Mouse (Mus musculus) liver, adult 2 months (tissue): ENCODE data around the gene Pygo1. TPM values are rescaled to one million over a fixed set of nuclear protein-coding genes. Genes with fewer than 3 reads are reported as not detected.

Experiments used
- DNase-seq: peaks from one replicate; pipeline ENCODE4 v3.0.0-alpha.2; 2011; ENCODE audit warnings: low read depth, low spot score; ENCODE audit errors: extremely low read depth
- H3K27ac ChIP-seq: fragments of 200-500 bp; replicated peaks from 2 replicates; pipeline ENCODE4 v1.5.1; 2012; ENCODE audit warnings: low read depth, mild to moderate bottlenecking, control low read depth, inconsistent platforms, low read length; ENCODE audit not compliant: insufficient read depth
- H3K27me3 ChIP-seq: fragments of 200-500 bp; 2 replicates; pipeline ENCODE4 v1.6.1; 2012; ENCODE audit warnings: mild to moderate bottlenecking, moderate library complexity, low read length, inconsistent platforms; ENCODE audit not compliant: control insufficient read depth, insufficient read depth
- H3K36me3 ChIP-seq: fragments of 200-500 bp; 2 replicates; pipeline ENCODE4 v1.6.1; 2012; ENCODE audit warnings: low read length, inconsistent platforms; ENCODE audit not compliant: control insufficient read depth, insufficient read depth
- H3K4me1 ChIP-seq: fragments of 200-500 bp; 2 replicates; pipeline ENCODE4 v1.6.1; 2011; ENCODE audit warnings: low read length; ENCODE audit not compliant: control insufficient read depth, insufficient read depth
- H3K4me3 ChIP-seq: fragments of 200-500 bp; 2 replicates; pipeline ENCODE4 v1.5.1; 2011; ENCODE audit warnings: low read depth, mild to moderate bottlenecking, control low read depth, low read length, moderate library complexity; ENCODE audit not compliant: insufficient read depth
- H3K79me2 ChIP-seq: fragments of 200-500 bp; 2 replicates; pipeline ENCODE4 v1.6.1; 2012; ENCODE audit warnings: inconsistent platforms, mild to moderate bottlenecking, low read length, moderate library complexity; ENCODE audit not compliant: control insufficient read depth, insufficient read depth
- H3K9ac ChIP-seq: fragments of 200-500 bp; 2 replicates; pipeline ENCODE4 v1.6.1; 2012; ENCODE audit warnings: low read depth, mild to moderate bottlenecking, control low read depth, inconsistent platforms, low read length
- CTCF ChIP-seq: fragments of 200-500 bp; IDR thresholded peaks from 2 replicates; pipeline ENCODE4 v1.5.1; 2011; ENCODE audit warnings: low read depth, low read length, control low read depth
- POLR2A ChIP-seq: fragments of 200-500 bp; IDR thresholded peaks from 2 replicates; pipeline ENCODE4 v1.6.1; 2011; ENCODE audit warnings: low read length, control low read depth; ENCODE audit not compliant: insufficient read depth; ENCODE audit errors: extremely low read depth
- WGBS: fragments of 180-500 bp; shearing (Covaris S2); methylation state at CpG from one replicate; pipeline ENCODE4 v1.1.7; 2018; 5-methylcytosine and 5-hydroxymethylcytosine counted together
- polyA plus RNA-seq: library from polyadenylated mRNA; depleted of rRNA; stranded (reverse); fragments of >200 nt; gene quantifications from 2 replicates; pipeline ENCODE4 v1.2.3, GENCODE M21; 2012
- total RNA-seq: library from RNA; depleted of rRNA; stranded (reverse); fragments of >200 nt; gene quantifications from 2 replicates; pipeline ENCODE4 v1.2.3, GENCODE M21; 2014

Gene Pygo1
- total and polyA plus RNA-seq, 2 experiments = 0.22 to 0.46 TPM

DNA sequence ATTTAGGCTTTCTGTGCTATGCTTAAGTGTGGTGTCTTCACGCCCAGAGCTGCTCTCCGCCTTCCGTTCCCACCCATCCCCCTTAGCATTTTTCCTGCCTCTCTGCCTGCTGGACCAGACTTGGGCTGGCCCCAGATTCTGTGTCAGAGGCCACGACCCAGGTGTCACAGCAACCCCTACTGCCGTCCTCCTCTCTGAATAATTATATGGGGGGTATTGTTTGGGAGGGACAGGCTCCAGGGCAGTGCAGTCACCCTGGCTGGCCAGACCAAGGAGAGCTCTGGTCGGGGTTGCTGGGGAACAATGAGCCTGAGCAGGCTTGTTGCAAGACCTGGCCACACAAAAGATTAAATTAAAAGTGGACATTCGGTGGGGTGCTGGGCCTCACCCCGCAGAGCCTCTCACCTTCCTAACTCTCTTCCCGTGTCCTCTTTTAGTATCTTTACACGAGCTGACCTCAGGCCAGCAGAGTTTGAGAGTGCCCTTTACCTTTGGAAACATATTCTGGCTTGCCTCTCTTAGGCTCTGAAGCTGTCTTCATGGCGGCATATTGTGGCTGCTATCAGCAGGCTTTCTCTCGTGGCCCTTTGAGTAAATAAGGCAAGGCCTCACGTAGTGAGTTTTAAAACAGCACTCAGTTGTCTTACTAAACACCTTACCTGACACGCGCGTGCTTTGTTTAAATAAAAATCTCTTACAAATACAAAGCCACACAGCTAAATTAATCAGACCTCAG, 45.1 kb upstream of the Pygo1 start:
- Histone ChIP-seq H3K4me1 (peaks cover 12% of the 10 kb centered on the region), H3K79me2 (no peaks in the 10 kb centered on the region), H3K36me3 (no peaks in the 10 kb centered on the region), H3K9ac (no peak overlapping the region), H3K27me3 (no peaks in the 10 kb centered on the region), H3K4me3 (no peak overlapping the region), H3K27ac (peak overlapping the region; percentile 28)
- WGBS = 19% methylated on average over 16 of the region's 16 CpGs
- TF ChIP-seq CTCF (no peak), POLR2A (no peak)
- DNase-seq = peak; percentile 58

DNA sequence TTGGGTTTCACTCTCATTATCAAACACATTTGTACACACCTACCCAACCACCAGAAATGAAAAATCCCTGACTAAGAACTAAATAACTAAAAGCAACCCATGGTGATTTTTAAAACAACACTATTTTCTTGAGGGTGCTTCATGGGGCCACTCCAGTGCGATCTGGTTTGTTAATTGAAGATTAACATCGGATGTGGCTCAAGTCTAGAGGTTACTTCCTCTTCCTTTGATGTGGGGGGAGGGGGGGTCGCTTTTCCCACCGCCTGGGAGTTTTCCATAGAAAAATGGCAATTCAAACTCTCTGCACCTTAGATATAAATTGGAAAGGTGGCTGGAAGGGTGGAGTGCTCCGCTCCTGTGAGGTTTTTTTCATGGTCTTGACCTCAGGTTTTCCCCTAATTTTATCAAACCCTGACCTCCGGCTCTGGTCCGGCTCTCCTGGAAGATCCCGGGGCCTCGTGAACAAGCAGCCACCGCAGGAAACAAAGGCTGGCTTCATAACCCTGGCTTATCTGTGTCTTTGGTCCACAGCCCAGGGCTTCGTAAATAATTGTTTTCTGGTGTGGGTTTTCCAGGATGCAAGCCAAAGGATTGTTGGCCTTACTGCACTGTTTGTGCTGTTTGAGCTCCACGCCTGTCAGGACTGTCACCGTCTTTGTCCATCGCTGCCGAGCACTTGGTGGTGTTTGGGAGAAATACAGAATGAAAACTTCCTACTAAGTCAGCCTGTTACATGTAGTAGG, 44.2 kb upstream of the Pygo1 start:
- Histone ChIP-seq H3K4me1 (peaks cover 12% of the 10 kb centered on the region), H3K27ac (peak overlapping the region; percentile 54), H3K27me3 (no peaks in the 10 kb centered on the region), H3K4me3 (no peak overlapping the region), H3K79me2 (no peaks in the 10 kb centered on the region), H3K36me3 (no peaks in the 10 kb centered on the region), H3K9ac (no peak overlapping the region)
- WGBS = 4% methylated on average over 15 of the region's 15 CpGs
- peak; percentile 97 for DNase-seq
- no peak for TF ChIP-seq CTCF
- no peak for TF ChIP-seq POLR2A

DNA sequence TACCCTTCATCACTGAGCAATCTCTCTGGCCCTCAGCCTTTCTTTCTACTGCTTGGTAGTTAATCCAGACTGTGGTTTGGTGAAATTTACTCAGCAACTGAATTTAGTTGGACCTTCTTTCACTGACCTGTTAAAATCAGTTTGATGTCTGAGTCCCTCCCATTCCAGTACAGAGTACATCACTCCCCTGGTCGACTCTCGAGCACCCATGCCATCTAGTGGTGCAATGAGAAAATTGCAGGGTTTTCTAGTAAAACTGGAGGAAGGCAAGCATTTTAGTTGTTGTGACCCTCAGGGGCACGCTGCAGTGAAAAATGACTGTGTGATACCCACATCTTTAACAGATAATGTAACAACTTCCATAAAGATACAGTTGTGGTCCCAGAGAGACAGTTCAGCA, 41.5 kb upstream of the Pygo1 start:
- peak; percentile 61 for DNase-seq
- TF ChIP-seq CTCF (peak; percentile 65), POLR2A (no peak)

DNA sequence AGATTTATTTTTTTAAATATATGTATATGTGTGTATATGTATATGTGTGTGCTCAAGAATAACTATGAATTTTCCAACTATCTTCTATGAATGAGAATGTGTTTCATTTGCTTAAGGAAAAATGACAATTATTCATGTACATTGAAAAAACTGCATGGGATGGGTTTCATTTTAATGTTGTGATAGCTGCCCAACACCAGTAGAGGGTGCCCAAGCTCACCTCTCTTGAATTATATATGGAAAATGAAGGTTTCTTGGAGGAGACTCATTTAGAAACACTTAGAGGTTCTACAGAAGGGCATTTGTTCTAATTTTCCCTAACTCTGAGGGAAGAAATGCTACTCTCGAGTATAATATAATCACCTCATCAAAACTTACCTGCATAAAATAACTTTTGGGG, 35.7 kb upstream of the Pygo1 start:
- DNase-seq = peak; percentile 9
- Histone ChIP-seq H3K27ac (no peak overlapping the region), H3K4me3 (no peak overlapping the region), H3K27me3 (no peaks in the 10 kb centered on the region), H3K79me2 (no peaks in the 10 kb centered on the region), H3K9ac (no peak overlapping the region), H3K4me1 (no peaks in the 10 kb centered on the region), H3K36me3 (no peaks in the 10 kb centered on the region)
- TF ChIP-seq POLR2A (no peak), CTCF (0 out of 2 replicates have a peak, but pooled peaks have one; percentile 17)
- 78% methylated on average over 1 of the region's 1 CpGs for WGBS

More for the DNA sequence above, 41.5 kb upstream of the Pygo1 start:
- 4% methylated on average over 3 of the region's 3 CpGs for WGBS
- Histone ChIP-seq H3K27me3 (no peaks in the 10 kb centered on the region), H3K36me3 (no peaks in the 10 kb centered on the region), H3K27ac (no peak overlapping the region), H3K4me3 (no peak overlapping the region), H3K79me2 (no peaks in the 10 kb centered on the region), H3K4me1 (peaks cover 12% of the 10 kb centered on the region), H3K9ac (no peak overlapping the region)

DNA sequence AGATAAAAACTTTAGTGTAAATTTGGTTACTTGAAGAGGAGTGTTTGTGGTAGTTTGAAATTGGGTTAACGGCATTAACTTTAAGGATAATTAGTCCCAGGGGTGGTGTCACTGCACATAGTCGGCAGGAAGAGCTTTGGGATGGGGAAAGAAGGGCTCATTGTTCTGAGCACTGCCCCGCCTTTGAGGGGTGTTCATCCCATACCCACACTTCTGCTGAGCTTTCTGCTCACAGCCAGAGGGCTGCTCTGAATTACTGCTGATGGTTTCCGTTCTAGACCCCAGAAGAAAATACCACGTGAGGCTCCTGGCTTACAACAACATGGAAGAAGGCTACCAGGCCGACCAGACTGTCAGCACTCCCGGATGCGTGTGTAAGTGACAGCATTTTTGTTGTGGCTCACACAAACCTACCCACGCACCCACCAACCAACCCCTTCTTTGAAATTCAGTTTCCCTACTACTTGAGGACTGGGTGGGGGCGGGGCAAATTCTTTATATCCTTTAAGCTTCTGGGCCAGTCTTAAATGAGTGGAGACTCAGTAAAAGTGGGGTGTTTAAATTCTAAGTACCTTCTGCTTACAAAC, 34.9 kb upstream of the Pygo1 start:
- H3K4me3 ChIP-seq = no peak overlapping the region
- DNase-seq = no peak
- TF ChIP-seq POLR2A = no peak
- TF ChIP-seq CTCF = no peak
- no peak overlapping the region for H3K9ac ChIP-seq
- no peak overlapping the region for H3K27ac ChIP-seq
- 81% methylated on average over 10 of the region's 10 CpGs for WGBS
- no peaks in the 10 kb centered on the region for H3K4me1 ChIP-seq
- no peaks in the 10 kb centered on the region for H3K27me3 ChIP-seq
- no peaks in the 10 kb centered on the region for H3K36me3 ChIP-seq
- H3K79me2 ChIP-seq = no peaks in the 10 kb centered on the region
